Mouse (Mus musculus) kidney, embryonic 15.5 days (tissue): ENCODE measurements around the gene Ramp1. TPM values are rescaled to one million over a fixed set of nuclear protein-coding genes. Genes with fewer than 3 reads are reported as not detected.

Experiments used
- ATAC-seq: fragments of 200-750 bp; cut with Nextera tagmentation; replicated peaks from 2 replicates; pipeline ENCODE4 v1.8.0; 2017; ENCODE audit warnings: moderate TSS enrichment; ENCODE audit not compliant: low FRiP score
- H3K27ac ChIP-seq: fragments of 300-500 bp; sonication (generic); 2 replicates; pipeline ENCODE4 v1.5.1; 2015; ENCODE audit warnings: mild to moderate bottlenecking, inconsistent platforms
- H3K27me3 ChIP-seq: fragments of 300-500 bp; sonication (generic); 2 replicates; pipeline ENCODE4 v1.6.1; 2015; ENCODE audit warnings: inconsistent platforms
- H3K36me3 ChIP-seq: fragments of 300-500 bp; sonication (generic); 2 replicates; pipeline ENCODE4 v1.6.1; 2015; ENCODE audit warnings: inconsistent platforms
- H3K4me1 ChIP-seq: fragments of 300-500 bp; sonication (generic); 2 replicates; pipeline ENCODE4 v1.6.1; 2015; ENCODE audit warnings: inconsistent platforms
- H3K4me2 ChIP-seq: fragments of 300-500 bp; sonication (generic); 2 replicates; pipeline ENCODE4 v1.6.1; 2015; ENCODE audit warnings: moderate library complexity, mild to moderate bottlenecking, inconsistent platforms
- H3K4me3 ChIP-seq: fragments of 300-500 bp; sonication (generic); replicated peaks from 2 replicates; pipeline ENCODE4 v1.5.1; 2015; ENCODE audit warnings: mild to moderate bottlenecking, inconsistent platforms
- H3K9ac ChIP-seq: fragments of 300-500 bp; sonication (generic); 2 replicates; pipeline ENCODE4 v1.6.1; 2015; ENCODE audit warnings: mild to moderate bottlenecking, inconsistent platforms
- H3K9me3 ChIP-seq: fragments of 300-500 bp; sonication (generic); replicated peaks from 2 replicates; pipeline ENCODE4 v1.6.1; 2016; ENCODE audit warnings: inconsistent platforms
- WGBS: fragments of 180-500 bp; shearing (Covaris S2); methylation state at CpG from one replicate; pipeline ENCODE4 v1.1.7; 2015; ENCODE audit warnings: mixed read lengths; 5-methylcytosine and 5-hydroxymethylcytosine counted together
- polyA plus RNA-seq: library from polyadenylated mRNA; unstranded; fragments of >200 nt; fragmentation: Nextera tagmentation; extraction: Ambion mirVana; gene quantifications from 2 replicates; pipeline ENCODE4 v1.2.1, GENCODE M21; 2015

Ramp1 gene
- polyA plus RNA-seq: 2.4 and 2.5 TPM in 2 replicates

DNA sequence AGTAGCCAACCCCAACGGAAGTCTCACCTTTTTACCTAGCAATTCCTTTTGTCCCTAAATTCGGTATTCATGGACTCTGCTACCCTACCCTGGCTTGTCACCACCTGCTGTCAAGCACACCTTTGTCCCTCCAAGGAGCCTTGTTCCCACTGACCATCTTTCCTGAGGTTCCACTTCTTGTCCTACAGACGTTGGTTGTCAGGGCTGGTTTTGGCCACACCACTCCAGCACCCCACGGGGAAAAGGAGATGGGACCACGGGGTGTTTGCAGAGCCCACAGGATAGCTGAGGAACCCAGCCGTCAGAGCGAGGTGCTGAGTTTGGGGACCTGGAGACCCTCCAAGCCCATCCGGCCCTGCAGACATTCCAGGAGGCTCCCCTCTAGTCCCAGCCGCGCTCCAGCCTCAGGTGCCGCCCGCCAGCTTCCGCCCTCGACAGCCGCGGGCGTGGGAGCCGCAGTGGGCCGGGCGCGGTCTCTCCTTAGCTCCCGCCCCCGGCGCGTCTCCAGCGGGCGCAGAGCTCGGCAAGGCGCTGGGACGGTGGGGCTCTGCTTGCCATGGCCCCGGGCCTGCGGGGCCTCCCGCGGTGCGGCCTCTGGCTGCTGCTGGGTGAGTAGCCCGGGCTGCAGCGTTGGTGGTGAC lies at the start of gene Ramp1:
Gene Ramp1, plus strand, starts transcription at position 290 of the 641 bp plus-strand sequence.
- Histone ChIP-seq H3K9ac (peak within 1 kb of the TSS; percentile 33; the same call in 1 of the 2 replicates), H3K27me3 (peaks cover 44% of the 10 kb centered on the region), H3K4me1 (peaks cover 26% of the 10 kb centered on the region), H3K9me3 (no peaks in the 10 kb centered on the region), H3K4me2 (peak within 1 kb of the TSS; percentile 86), H3K36me3 (no peaks in the 10 kb centered on the region), H3K27ac (no peak within 1 kb of the TSS), H3K4me3 (peak within 1 kb of the TSS; percentile 45)
- peak; percentile 56; the same call in 1 of the 2 replicates for ATAC-seq
- 4% methylated on average over 37 of the region's 37 CpGs for WGBS

DNA sequence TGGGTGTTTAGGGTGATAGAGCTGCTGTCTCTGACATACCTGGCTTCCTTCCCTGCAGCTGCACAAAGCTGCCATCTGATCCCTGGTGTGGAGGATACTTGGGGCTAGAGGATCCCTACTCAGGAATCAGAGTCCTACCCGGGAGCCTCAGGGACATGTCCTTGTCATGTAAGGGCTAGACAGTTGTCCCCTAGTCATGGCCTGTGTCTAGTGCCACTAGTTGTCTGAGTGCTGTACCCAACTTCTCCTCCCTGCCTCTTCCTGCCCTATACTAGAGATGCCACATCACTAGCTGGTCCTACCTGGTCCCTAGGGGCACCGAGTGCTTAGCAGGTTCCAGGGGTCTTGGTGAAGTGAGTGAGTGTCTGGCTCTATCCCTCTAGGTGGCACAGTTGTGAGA lies 42.6 kb upstream of the Ramp1 start:
- Histone ChIP-seq H3K27me3 (no peaks in the 10 kb centered on the region), H3K4me1 (no peaks in the 10 kb centered on the region), H3K27ac (no peak overlapping the region), H3K4me2 (no peak overlapping the region), H3K4me3 (no peak overlapping the region), H3K9me3 (no peaks in the 10 kb centered on the region), H3K9ac (no peak overlapping the region), H3K36me3 (no peaks in the 10 kb centered on the region)
- ATAC-seq: no peak
- WGBS: 79% methylated on average over 2 of the region's 2 CpGs

DNA sequence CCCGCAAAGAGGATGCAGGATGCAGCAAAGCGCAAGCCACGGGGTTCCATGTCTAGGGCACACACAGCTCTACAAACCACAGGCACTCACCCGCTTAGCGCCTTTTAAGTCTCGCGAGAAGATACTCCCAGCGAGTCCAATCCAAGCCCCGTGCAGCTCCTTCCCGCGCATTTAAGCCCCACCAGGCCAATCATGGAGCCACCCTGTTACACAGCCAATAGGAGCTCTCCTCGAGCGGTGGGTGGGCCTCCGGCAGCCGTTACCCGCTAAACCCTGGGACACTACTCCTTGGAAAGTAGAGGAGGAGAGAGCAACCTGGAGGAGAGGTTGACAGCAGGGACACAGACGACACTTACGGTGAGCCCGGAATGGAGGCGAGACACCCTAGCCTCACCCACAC lies 34.8 kb upstream of the Ramp1 start, which contains the start of gene Rbm44:
Gene Rbm44, plus strand, starts transcription at position 277 of the 400 bp plus-strand sequence.
- WGBS: 72% methylated on average over 20 of the region's 20 CpGs
- Histone ChIP-seq H3K27me3 (no peaks in the 10 kb centered on the region), H3K9me3 (no peaks in the 10 kb centered on the region), H3K9ac (no peak within 1 kb of the TSS), H3K36me3 (no peaks in the 10 kb centered on the region), H3K4me2 (no peak within 1 kb of the TSS), H3K4me3 (no peak within 1 kb of the TSS), H3K27ac (no peak within 1 kb of the TSS), H3K4me1 (no peaks in the 10 kb centered on the region)
- no peak for ATAC-seq

DNA sequence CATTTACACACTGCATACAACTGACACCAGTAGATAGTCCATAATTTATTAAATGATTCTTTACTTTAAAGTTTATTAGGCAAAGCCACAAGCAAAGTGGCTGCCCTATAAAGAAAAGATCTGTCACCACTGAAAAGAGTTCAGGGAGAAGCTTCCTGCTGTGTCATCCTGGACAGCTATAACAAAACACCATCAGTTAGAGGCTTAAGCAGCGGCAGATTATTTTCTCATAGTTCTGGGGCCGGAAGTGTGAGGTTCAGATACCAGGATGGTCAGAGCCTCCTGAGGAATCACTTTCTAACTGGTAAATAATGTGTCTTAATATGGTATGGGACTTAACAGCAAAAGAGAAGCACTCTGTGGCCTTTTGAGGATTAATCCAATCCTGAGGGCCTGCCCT lies 28.1 kb upstream of the Ramp1 start:
- H3K9me3 ChIP-seq: no peaks in the 10 kb centered on the region
- H3K4me1 ChIP-seq: no peaks in the 10 kb centered on the region
- no peaks in the 10 kb centered on the region for H3K27me3 ChIP-seq
- no peak overlapping the region for H3K9ac ChIP-seq
- H3K4me3 ChIP-seq: no peak overlapping the region
- no peak overlapping the region for H3K4me2 ChIP-seq
- H3K36me3 ChIP-seq: no peaks in the 10 kb centered on the region
- no peak for ATAC-seq
- WGBS: 89% methylated on average over 2 of the region's 2 CpGs
- no peak overlapping the region for H3K27ac ChIP-seq

DNA sequence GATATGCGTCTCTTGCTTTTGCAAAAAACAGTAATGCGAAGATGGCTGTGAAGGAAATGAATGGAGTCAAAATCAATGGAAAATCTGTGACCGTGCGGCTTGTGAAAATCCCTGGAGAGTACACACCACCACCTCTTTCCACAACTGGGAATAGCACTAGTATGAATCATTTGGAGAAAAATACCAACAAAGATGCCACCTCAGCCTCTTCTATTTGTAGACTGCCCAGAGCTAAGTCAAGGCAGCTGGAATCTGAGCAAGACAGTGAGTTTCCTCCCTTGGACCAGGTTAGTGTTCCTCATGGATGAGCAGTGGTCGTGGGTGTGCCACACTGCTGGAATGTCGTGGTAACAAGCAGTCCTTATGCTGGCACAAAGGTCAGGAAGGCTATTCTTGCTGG lies 12.8 kb upstream of the Ramp1 start:
- Histone ChIP-seq H3K9me3 (no peaks in the 10 kb centered on the region; the same call in 1 of the 2 replicates), H3K27ac (no peak overlapping the region), H3K36me3 (no peaks in the 10 kb centered on the region), H3K9ac (no peak overlapping the region), H3K4me3 (no peak overlapping the region), H3K27me3 (0 out of 2 replicates have a peak, but pooled peaks cover 3% of the 10 kb centered on the region), H3K4me2 (no peak overlapping the region), H3K4me1 (no peaks in the 10 kb centered on the region)
- no peak for ATAC-seq
- 82% methylated on average over 6 of the region's 6 CpGs for WGBS

DNA sequence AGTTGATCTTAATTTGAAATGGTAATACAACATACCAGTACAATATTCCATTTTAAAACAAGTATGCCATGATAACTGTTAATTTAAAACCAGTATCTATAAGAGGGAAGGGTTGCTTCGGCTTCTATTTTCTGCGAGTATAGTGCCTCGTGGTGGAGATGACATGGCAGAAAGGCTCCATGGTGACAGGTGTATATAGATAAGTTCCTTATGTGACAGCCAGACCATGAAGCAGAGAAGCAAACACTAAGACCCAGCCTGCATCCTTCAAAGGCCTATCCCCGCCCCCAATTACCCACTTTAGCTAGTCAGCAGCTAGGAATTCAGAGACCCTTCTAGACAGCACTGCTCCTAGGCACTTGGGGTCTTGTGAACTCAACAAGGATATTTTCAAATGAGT lies 10.5 kb upstream of the Ramp1 start:
- H3K4me3 ChIP-seq: no peak overlapping the region
- no peaks in the 10 kb centered on the region for H3K4me1 ChIP-seq
- no peaks in the 10 kb centered on the region for H3K36me3 ChIP-seq
- no peak overlapping the region for H3K4me2 ChIP-seq
- WGBS: 81% methylated on average over 4 of the region's 4 CpGs
- ATAC-seq: no peak
- H3K9me3 ChIP-seq: peaks cover 4% of the 10 kb centered on the region; the same call in 1 of the 2 replicates
- 0 out of 2 replicates have a peak, but pooled peaks cover 3% of the 10 kb centered on the region for H3K27me3 ChIP-seq
- no peak overlapping the region for H3K27ac ChIP-seq
- no peak overlapping the region for H3K9ac ChIP-seq

DNA sequence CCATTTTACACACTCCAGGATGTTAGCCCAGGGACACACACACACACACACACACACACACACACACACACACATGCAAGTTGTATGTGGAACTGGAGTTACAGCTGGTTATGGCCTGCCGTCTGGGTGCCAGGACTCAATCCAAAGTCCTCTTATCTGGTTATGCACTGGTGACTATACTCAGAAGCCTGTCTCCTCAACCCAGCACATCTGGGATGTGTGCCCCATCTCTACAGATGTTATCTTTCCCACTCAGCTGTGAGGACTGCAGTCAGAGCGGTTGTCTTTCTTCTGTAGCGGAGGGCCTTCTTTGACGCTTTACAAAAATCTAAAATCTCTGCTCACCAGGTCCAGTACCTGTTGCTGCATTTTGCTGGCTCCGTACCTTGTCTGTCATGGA lies 4.8 kb upstream of the Ramp1 start:
- H3K4me1 ChIP-seq: peaks cover 6% of the 10 kb centered on the region
- 82% methylated on average over 5 of the region's 5 CpGs for WGBS
- no peaks in the 10 kb centered on the region for H3K36me3 ChIP-seq
- H3K4me3 ChIP-seq: no peak overlapping the region
- no peak for ATAC-seq
- no peak overlapping the region for H3K4me2 ChIP-seq
- peaks cover 4% of the 10 kb centered on the region; the same call in 1 of the 2 replicates for H3K9me3 ChIP-seq
- no peak overlapping the region for H3K9ac ChIP-seq
- H3K27ac ChIP-seq: no peak overlapping the region
- H3K27me3 ChIP-seq: peaks cover 7% of the 10 kb centered on the region

DNA sequence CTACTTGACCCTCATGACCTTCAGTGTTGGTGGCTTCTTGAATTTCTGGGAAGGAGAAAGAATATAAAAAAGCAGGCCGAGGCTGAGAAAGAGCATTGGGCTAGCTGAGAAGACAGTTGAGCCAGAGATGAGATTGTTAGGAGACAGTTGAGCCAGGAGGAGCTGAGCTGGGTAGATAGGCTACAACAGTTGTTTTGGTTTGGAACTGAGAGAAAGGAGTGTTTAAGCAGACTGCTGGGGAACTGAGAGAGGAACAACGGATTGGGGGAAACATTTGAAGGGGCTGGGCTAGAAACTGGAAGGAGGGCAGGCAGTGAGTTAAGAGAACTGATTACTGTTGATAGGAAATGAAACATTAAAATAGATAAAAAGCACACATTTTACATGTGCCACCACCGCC lies 3.6 kb upstream of the Ramp1 start:
- no peaks in the 10 kb centered on the region for H3K36me3 ChIP-seq
- H3K27ac ChIP-seq: no peak overlapping the region
- ATAC-seq: no peak
- no peak overlapping the region for H3K4me2 ChIP-seq
- no peak overlapping the region for H3K9ac ChIP-seq
- H3K27me3 ChIP-seq: peaks cover 20% of the 10 kb centered on the region
- H3K4me3 ChIP-seq: no peak overlapping the region
- peaks cover 4% of the 10 kb centered on the region; the same call in 1 of the 2 replicates for H3K9me3 ChIP-seq
- 48% methylated on average over 3 of the region's 3 CpGs for WGBS
- H3K4me1 ChIP-seq: peaks cover 18% of the 10 kb centered on the region

DNA sequence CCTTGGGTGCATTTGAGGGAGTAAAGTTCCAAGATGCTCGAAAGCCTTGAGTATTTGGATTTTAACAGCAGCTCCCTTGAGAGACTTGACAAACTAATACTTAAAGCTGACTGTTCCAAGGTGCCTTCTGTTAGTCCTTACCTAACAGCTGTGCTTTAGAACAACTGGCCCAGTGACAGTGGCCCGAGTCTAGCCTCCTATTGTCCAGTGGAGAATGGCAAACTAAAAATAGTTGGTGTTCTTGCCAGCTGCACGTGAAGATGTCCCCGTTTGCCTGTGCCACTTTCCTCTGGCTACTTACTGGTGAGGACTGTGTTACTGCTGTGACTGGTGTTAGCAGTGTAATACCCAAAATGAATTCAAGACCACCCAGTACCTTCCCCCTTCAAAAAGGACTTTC lies 2.8 kb upstream of the Ramp1 start:
- no peak overlapping the region for H3K4me3 ChIP-seq
- H3K27me3 ChIP-seq: peaks cover 25% of the 10 kb centered on the region
- H3K36me3 ChIP-seq: no peaks in the 10 kb centered on the region
- 72% methylated on average over 4 of the region's 4 CpGs for WGBS
- H3K4me1 ChIP-seq: peaks cover 26% of the 10 kb centered on the region
- ATAC-seq: no peak
- H3K27ac ChIP-seq: no peak overlapping the region
- H3K4me2 ChIP-seq: no peak overlapping the region
- H3K9me3 ChIP-seq: peaks cover 4% of the 10 kb centered on the region; the same call in 1 of the 2 replicates
- H3K9ac ChIP-seq: no peak overlapping the region

DNA sequence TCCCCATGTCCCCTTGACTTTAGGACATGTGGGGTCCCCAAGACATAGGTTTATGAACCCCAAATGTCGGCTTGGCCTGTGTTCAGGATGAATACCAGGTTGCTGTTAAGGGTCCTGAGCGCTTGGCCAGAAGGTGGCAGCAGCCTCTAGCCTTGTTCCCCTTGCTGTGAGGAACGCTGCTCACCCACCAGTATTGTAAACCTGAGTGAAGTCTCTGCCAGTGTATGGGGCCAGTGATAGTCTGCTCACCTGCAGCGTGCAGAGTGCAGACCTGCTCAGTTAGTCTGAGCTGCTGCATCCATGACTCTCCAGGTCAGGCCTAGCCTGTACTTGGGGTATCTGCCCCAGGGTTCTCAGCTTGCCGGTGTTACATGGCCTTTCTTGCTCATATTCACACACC lies 536 bp upstream of the Ramp1 start:
- Histone ChIP-seq H3K4me2 (no peak overlapping the region), H3K9ac (no peak overlapping the region), H3K36me3 (no peaks in the 10 kb centered on the region), H3K27ac (no peak overlapping the region), H3K4me1 (peaks cover 26% of the 10 kb centered on the region), H3K4me3 (no peak overlapping the region), H3K27me3 (peaks cover 43% of the 10 kb centered on the region), H3K9me3 (no peaks in the 10 kb centered on the region)
- 32% methylated on average over 5 of the region's 5 CpGs for WGBS
- ATAC-seq: 0 out of 2 replicates have a peak, but pooled peaks have one; percentile 33

DNA sequence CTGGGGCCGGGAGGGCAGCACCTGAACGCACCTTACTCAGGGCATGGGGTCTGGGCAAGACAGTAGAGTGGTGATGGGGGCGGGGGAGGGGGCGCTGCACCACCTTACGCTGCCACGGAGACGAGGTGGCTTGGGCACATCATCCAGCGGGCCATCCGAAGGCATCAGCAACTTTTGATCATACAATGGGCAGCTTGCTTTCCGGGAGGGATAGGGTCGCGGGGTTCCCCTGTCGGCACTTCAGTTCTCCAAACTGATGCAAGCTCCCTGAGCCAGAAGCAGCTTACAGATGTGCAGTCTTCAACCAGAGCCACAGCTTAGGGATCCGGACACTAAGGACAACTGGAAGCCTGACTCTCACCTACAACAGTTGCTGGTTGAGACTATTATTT lies 548 bp downstream of the Ramp1 start:
- Histone ChIP-seq H3K4me3 (peak overlapping the region; percentile 45), H3K4me1 (peaks cover 26% of the 10 kb centered on the region), H3K4me2 (peak overlapping the region; percentile 86), H3K27ac (no peak overlapping the region), H3K9me3 (no peaks in the 10 kb centered on the region), H3K36me3 (no peaks in the 10 kb centered on the region), H3K9ac (peak overlapping the region; percentile 33; the same call in 1 of the 2 replicates), H3K27me3 (peaks cover 48% of the 10 kb centered on the region)
- no peak; the same call in 1 of the 2 replicates for ATAC-seq
- WGBS: 9% methylated on average over 14 of the region's 14 CpGs

DNA sequence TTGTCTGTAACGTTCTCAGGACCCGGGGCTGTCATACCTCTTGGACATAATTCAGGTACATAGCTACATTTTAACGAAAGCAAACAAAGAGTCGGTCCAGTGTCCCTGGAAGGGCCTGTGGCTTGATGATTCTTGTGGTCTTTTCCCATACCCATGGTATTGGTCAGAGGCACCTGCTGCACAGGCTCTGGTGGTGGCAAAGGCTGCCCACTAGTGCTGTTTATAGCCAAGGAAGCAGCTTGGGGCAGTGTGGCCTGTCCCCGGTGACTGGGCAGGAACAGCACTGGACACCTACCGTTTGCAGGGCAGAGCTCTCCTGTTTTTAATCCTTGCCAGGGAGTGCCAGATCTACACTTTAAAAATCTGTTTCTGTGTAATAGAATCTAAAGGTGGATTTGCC lies 1.1 kb downstream of the Ramp1 start:
- Histone ChIP-seq H3K4me3 (peak overlapping the region; percentile 45; the same call in 1 of the 2 replicates), H3K4me2 (peak overlapping the region; percentile 86; the same call in 1 of the 2 replicates), H3K9me3 (no peaks in the 10 kb centered on the region), H3K9ac (no peak overlapping the region), H3K27ac (no peak overlapping the region), H3K27me3 (peaks cover 48% of the 10 kb centered on the region), H3K36me3 (no peaks in the 10 kb centered on the region), H3K4me1 (peaks cover 26% of the 10 kb centered on the region)
- ATAC-seq: no peak
- 70% methylated on average over 6 of the region's 6 CpGs for WGBS
